Mouse (Mus musculus): ENCODE results near the gene Zfp787.

GRCm38 (mm10) chr7:6184521-6184920 is 28.7 kb upstream of the Zfp787 start:
- TF ChIP-seq CTCF (IDR thresholded peaks at IDR 0.05; ENCODE audit: low read depth), result no peak
- no peak for TF ChIP-seq EP300 (IDR thresholded peaks at IDR 0.05; ENCODE audit: low read depth)
